22 mouse cellular contexts compared by ENCODE assay signal in genomic region chr8:79157366-79157765, GRCm38 (mm10).
"Had no signal": no experiment of that assay in that cellular context is flagged by ENCODE, and none has a peak within 500 bp of the region (broad histone marks: within the 10 kb centered on the region; RNA-seq: fewer than 3 reads in every experiment).

No protein-coding gene starts in this region.

- H3K27ac ChIP-seq: left cerebral cortex, adult 2 months; limb, embryonic 12.5 days; limb, embryonic 15.5 days; liver, embryonic 14.5 days; macrophage; midbrain, embryonic 12.5 days; neural tube, embryonic 13.5 days; stomach, embryonic 15.5 days had no signal

- H3K9ac ChIP-seq: limb, embryonic 12.5 days; limb, embryonic 15.5 days; liver, embryonic 14.5 days; liver, postnatal 0 days; lung, embryonic 14.5 days; midbrain, embryonic 12.5 days; neural tube, embryonic 13.5 days; stomach, embryonic 15.5 days had no signal

- H3K27me3 ChIP-seq: limb, embryonic 12.5 days; limb, embryonic 15.5 days; midbrain, embryonic 12.5 days; neural tube, embryonic 13.5 days; stomach, embryonic 15.5 days had no signal

- ATAC-seq: liver, postnatal 0 days; lung, postnatal 0 days; midbrain, embryonic 16.5 days had no signal

- H3K4me2 ChIP-seq: limb, embryonic 12.5 days; limb, embryonic 15.5 days; liver, embryonic 11.5 days; lung, embryonic 14.5 days; midbrain, embryonic 12.5 days; neural tube, embryonic 13.5 days; stomach, embryonic 15.5 days had no signal

- H3K4me1 ChIP-seq: midbrain, embryonic 12.5 days; neural tube, embryonic 13.5 days had no signal

- H3K4me3 ChIP-seq: left cerebral cortex, adult 2 months; limb, embryonic 12.5 days; limb, embryonic 15.5 days; midbrain, embryonic 12.5 days; myocyte; neural tube, embryonic 13.5 days; stomach, embryonic 15.5 days had no signal

- DNase-seq: kidney, adult 9 months; kidney, postnatal 14 days; kidney, postnatal 4 days; layer of hippocampus, adult 9-11 months; liver, postnatal 0 days; lung, embryonic 14.5 days; retina, postnatal 1 day; right cerebral cortex, postnatal 25 days; spleen, adult 18-20 months; thymus, postnatal 25 days had no signal

- H3K9me3 ChIP-seq: limb, embryonic 12.5 days; limb, embryonic 15.5 days; midbrain, embryonic 12.5 days; neural tube, embryonic 13.5 days; stomach, embryonic 15.5 days had no signal
